Mouse (Mus musculus) layer of hippocampus, adult 2 months (tissue): ENCODE measurements around the gene E130208F15Rik. TPM values are rescaled to one million over a fixed set of nuclear protein-coding genes. Genes with fewer than 3 reads are reported as not detected.

Source experiments
- DNase-seq, 2 experiments: peaks; one replicate each; pipeline ENCODE4 v3.0.0; 2022; ENCODE audit warnings: low spot score in 2 of 2
- H3K27ac ChIP-seq: fragments of 200-600 bp; 2 replicates; pipeline ENCODE4 v1.8.1; 2022
- H3K4me3 ChIP-seq: fragments of 200-600 bp; 2 replicates; pipeline ENCODE4 v1.8.1; 2022; ENCODE audit warnings: mild to moderate bottlenecking
- CTCF ChIP-seq: fragments of 200-600 bp; conservative IDR thresholded peaks from 2 replicates; pipeline ENCODE4 v1.8.1; 2022; ENCODE audit warnings: antibody characterized with exemption, mild to moderate bottlenecking, moderate library complexity
- total RNA-seq, 2 experiments: library from RNA; stranded (reverse); gene quantifications; 2 replicates each; pipeline ENCODE4 v1.2.3; 2021

Gene E130208F15Rik
- total RNA-seq, 2 experiments from 2014 or later: 0.41 to 0.81 TPM

DNA sequence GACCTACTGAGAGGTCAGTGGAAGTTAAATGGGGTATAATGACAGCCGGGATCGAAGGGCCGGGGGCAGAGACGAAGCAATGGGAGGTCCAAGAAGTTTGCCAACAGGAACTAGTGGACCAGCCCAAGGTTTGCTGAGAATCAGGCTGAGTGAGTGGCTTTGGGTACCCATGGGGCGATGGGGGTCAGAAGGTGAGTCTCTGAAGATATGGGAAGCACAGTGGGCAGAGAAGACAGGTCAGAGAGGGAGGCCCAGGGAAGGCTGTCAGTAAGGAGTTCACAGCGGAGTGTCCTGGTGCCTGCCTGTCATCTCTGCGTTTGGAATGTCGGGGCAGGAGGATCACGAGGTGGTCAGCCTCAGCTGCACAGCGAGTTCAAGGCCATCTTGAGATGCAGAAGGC is 6.8 kb downstream of the E130208F15Rik start:
- Histone ChIP-seq H3K27ac (no peak overlapping the region), H3K4me3 (no peak overlapping the region)
- TF ChIP-seq CTCF: no peak
- no peak for DNase-seq

DNA sequence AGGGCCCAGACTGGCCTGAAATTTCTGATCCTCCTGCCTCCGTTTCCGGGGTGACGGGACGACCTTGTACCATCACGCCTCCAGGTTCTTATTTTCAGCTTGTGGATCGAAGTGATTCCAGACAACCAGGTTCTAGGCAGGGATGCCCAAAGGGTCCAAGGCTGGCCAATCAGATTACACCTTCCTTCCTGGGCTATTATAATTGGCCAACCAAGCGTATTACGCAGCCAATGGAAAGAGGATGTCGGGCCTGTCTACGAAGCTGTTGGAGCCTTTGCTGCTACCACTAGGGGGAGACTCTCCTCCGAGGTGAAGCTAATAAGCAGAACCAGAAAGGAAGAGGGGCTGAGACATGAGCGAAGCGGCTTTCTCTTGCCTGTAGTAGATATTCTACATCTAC is 10.3 kb downstream of the E130208F15Rik start:
- peak; percentile 95 for TF ChIP-seq CTCF
- Histone ChIP-seq H3K4me3 (peak overlapping the region; percentile 43), H3K27ac (peak overlapping the region; percentile 83)
- peak; percentile 91 to 96 for DNase-seq

DNA sequence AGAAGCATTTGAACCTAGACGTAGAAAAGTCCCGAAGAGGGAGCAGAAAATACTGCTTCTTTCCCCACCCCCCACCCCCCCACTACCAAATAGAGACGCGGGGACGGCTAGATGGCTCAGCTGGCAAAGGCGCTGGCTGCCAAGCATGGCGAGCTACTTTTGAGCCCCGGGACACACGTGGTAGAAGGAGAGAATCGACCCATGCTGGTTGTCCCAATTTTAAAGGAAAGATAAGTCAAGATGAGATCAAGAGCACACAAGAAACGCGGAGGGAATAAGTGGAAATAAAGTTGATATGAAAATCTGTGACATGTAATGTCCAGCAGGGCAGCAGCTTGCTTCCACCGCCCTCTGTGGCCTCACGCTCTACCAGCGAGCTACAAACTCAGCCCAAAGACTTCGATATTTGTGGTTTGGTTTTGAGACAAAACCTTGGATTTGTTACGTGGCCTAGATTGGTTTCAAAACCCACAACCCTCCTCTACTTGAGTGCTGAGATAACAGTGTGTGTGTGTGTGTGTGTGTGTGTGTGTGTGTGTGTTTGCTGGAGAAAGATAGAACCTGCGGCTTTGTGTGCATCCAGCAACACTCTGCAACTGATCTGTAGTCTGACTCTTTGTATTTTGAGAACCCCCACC is 11.2 kb downstream of the E130208F15Rik start:
- H3K27ac ChIP-seq: peak overlapping the region; percentile 53

DNA sequence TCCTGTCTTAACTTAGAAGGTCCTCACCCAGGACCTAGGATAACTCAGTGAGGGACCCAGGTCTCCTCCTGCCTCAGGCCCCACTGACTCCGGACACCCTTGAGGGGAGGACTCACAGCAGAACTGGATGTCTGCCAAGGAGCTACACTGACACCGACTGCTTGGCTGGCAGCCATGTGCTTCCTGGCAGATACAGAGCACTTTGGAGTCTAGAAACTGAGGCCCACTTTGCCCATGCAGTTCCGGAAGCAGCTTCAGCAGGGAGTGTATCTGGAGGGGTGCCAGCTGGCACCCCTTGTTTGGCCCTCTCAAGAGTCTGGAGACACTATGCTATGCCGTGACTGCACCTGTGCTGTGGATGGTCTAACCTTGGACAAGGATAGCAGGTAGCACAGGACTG is 11.9 kb downstream of the E130208F15Rik start:
- TF ChIP-seq CTCF: no peak
- peak overlapping the region; percentile 58 for H3K27ac ChIP-seq
- peak in 1 of 2 experiments; percentile 48 for DNase-seq
- no peak overlapping the region for H3K4me3 ChIP-seq

More for the DNA sequence above, 11.2 kb downstream of the E130208F15Rik start:
- H3K4me3 ChIP-seq: peak overlapping the region; percentile 43; the same call in 1 of the 2 replicates
- no peak for TF ChIP-seq CTCF
- no peak for DNase-seq

DNA sequence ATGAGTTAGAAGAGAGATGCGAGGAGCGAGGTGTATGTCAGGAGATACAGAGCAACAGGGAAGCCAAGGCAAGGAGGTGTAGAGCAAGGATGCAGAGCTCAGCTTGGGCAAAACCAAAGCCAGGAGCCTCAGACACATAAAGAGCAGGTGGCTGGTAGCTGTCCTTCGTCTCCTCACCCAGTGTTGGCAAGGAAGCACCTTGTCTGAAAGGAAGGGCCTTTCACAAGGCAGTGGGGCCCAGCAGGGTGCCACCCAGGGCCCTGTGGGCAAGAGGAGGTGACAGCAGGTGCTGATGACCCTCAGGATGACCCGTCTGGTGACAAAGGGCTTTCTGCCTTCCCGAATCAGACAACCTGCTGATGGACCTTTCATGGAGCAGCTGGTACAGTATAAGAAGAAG is 13.0 kb downstream of the E130208F15Rik start:
- H3K4me3 ChIP-seq: no peak overlapping the region
- no peak for TF ChIP-seq CTCF
- DNase-seq: no peak
- H3K27ac ChIP-seq: no peak overlapping the region

DNA sequence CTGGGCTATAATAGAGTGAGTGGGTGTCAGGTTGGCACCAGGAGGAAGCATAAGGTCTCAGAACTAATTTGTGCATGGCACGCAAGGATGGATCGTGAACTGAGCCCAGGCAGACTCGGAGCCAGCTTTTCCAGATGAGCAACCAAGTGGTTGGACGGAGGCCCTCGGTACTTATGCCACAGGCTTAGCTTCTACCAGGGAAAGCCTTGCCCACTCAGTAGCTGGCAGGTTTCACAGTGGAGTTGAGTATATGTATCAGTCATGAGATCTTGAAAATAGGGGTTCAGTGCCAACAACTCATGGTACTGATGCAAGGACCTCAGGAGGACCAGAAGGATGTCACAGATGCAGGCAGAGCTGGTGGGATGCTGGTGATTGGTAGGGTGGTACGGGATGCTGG is 14.1 kb downstream of the E130208F15Rik start:
- Histone ChIP-seq H3K27ac (peak overlapping the region; percentile 54), H3K4me3 (no peak overlapping the region)
- TF ChIP-seq CTCF: no peak
- no peak for DNase-seq

DNA sequence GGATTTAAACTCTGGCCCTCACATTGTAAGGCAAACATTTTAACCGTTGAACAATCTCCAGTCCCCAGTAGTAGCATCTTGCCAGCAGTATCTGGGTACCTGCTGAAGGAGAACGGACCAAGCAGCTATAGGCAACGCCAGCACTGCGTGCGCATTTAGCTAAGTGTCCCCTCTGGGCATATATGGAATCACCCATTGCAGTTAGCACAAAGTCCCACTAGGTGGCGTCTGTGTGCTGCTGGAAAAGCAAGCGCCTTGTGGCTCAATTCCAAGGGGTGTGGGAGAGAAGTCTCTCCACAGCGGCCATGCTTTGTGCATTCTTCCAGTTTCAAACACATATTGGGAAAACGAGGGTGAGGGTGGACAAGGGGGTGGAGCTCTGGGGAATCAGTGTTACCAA is 14.8 kb downstream of the E130208F15Rik start:
- H3K4me3 ChIP-seq: no peak overlapping the region
- H3K27ac ChIP-seq: peak overlapping the region; percentile 54; the same call in 1 of the 2 replicates
- DNase-seq: peak; percentile 88 to 93
- TF ChIP-seq CTCF: peak; percentile 98

DNA sequence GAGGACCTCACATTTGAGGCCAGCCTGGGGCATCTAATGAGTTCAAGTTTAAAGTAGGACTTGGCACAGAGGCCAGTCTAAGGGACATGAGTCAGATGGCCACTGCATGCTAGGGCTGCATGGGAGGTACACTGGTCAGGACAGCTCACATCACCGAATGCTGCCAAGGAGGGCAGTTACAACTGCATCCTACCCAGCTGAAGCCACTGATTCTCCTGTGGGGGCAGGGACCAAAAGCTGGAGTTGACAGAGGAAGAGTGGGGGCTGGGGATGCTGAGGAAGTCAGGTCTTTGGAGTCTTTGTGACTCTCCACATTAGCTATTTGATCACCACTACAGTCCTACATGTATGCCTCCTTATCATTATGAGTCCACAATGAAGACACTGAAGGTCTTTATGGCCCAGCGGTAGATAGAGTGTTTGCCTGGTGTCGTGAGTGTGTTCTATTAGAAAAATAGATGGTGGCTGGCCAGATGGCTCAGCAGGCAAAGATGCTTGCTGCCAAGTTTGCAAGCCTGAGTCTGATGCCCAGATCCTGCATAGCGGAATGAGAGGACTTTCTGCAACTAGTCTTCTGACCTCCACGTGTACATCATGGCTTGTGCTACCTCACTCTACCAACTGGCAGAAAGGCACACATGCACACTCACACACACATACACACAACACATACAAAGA is 18.0 kb downstream of the E130208F15Rik start:
- Histone ChIP-seq H3K27ac (peak overlapping the region; percentile 72), H3K4me3 (no peak overlapping the region)
- no peak for DNase-seq
- no peak for TF ChIP-seq CTCF

DNA sequence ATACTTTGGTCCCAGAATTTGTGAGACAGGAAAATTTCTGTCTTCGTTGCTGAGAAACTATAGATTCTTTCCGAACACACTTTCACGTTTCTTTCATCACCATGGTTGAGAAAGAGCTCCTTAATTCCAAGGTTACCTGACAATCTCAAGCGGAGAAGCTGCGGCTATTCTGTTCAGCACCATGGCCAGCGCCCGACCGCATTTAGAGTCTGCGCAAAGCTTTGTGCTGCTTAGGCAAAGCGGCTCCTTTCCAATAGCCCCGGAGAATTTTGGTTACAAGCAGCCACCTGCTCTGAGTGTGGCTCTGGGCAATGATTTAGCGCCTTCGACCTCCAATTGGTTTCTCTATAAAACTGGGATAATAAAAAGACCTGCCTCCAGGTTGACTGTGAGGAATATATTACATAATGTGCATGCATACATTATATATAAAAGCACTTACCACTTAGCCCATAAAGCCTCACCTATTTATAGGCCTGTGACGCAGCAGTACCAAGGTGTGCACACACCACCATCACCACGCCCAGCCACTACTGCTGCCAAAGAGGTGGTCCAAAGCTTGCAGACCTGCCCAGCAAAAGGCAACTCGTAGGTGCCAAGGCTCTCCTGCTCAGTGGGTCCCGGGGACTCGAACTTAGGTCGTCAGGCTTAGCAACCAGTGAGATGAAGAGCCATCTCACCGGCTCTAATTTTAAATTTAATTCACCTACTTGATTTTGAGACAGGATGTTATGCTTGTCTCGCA is 25.3 kb downstream of the E130208F15Rik start:
- Histone ChIP-seq H3K27ac (no peak overlapping the region), H3K4me3 (no peak overlapping the region)
- no peak for DNase-seq
- no peak for TF ChIP-seq CTCF

DNA sequence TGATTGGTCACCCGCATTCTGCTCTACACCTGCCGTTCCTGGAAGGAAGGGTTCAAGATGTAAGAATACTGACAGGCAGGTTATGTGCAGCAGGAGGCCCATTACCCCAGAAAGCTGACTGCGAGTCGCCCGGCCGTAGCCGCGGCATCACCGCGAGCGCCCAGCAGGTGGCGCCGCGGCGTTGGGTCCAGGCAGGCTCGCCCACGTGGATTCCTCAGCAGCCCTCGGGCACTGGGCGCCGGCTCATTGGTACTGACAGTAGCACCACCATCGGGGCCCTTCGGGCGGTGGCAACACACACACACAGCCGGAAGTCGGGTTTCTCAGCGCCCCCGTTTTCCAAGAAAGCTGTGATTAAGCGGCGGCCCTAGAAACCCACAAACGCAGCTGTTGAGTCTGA is 26.3 kb downstream of the E130208F15Rik start:
- peak; percentile 63 to 81 for DNase-seq
- TF ChIP-seq CTCF: peak; percentile 97
- Histone ChIP-seq H3K27ac (peak overlapping the region; percentile 48; the same call in 1 of the 2 replicates), H3K4me3 (peak overlapping the region; percentile 27; the same call in 1 of the 2 replicates)

DNA sequence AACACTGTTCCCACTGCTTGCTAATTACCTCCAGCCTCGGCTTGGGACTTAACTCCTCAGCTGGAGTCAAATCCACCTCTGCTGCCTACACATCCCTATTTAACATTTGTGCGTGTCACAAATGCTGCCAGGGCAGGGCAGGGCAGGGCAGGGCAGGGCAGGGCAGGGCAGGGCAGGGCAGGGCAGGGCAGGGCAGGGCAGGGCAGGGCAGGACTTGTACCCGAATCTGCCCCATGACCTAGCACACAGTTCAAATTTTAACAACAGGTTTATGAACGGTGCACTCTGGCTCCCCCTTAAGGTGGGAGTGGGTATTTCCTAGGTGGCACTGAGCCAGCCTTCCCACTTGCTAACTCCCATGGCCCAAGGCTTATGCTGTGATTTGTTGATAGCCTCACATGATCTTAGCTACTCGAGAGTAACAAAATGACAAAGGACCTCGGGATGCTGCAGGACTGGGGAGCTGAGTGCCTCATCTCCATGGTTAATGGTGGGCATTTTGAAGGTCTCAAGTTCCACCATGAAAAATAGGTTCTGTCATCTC is 31.8 kb downstream of the E130208F15Rik start:
- Histone ChIP-seq H3K4me3 (no peak overlapping the region), H3K27ac (no peak overlapping the region)
- peak; percentile 90 for TF ChIP-seq CTCF
- DNase-seq: peak; percentile 69 to 80

DNA sequence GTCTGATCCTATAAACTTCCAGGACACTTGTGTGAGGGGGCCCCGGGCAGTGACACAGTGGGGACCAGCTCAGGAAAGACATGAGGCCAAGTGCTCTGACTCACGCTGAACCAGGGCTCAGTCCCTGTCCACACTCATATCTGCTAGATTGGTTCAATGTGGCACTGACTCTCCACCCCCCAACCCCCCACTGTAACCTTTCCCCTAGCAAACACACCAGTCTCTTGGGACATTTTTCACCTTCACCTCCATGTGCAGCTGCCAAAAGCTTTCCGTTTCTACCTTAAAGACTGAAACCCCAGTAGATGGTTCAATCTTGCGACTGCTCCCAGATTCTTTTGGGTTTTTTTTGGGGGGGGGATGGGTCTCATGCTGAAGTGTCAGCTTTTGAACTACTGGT is 32.5 kb downstream of the E130208F15Rik start:
- DNase-seq: no peak
- Histone ChIP-seq H3K4me3 (no peak overlapping the region), H3K27ac (no peak overlapping the region)
- no peak for TF ChIP-seq CTCF
